Mouse (Mus musculus) gastrocnemius, adult 2 months (tissue): ENCODE measurements around the gene Omt2b. TPM values are rescaled to one million over a fixed set of nuclear protein-coding genes. Genes with fewer than 3 reads are reported as not detected.
A peak's percentile ranks its signal among the peaks of the same experiment; 100 is the strongest.
"Not testable (repeated sequence)": the region's sequence is repeated elsewhere in the genome, so short reads cannot be mapped to it uniquely, and the experiment has no call there.

Experiments
- DNase-seq: peaks from one replicate; pipeline ENCODE4 v3.0.0; 2022
- H3K27ac ChIP-seq: fragments of 200-600 bp; 2 replicates; pipeline ENCODE4 v1.8.1; 2022; ENCODE audit warnings: mild to moderate bottlenecking
- H3K4me3 ChIP-seq: fragments of 200-600 bp; 2 replicates; pipeline ENCODE4 v1.8.1; 2022; ENCODE audit warnings: mild to moderate bottlenecking, moderate library complexity
- CTCF ChIP-seq: fragments of 200-600 bp; IDR thresholded peaks from 2 replicates; pipeline ENCODE4 v1.8.1; 2022; ENCODE audit warnings: antibody characterized with exemption, mild to moderate bottlenecking, moderate library complexity
- intact Hi-C: fragments of 180-260 bp; cut with DNase I; formaldehyde crosslinking; loops from one replicate; pipeline ENCODE4 v1.15.1; 2025
- total RNA-seq, 2 experiments: library from RNA; stranded (reverse); gene quantifications; 2 replicates each; pipeline ENCODE4 v1.2.3; 2021

Omt2b gene
- total RNA-seq, 2 experiments from 2014 or later, result not detected

- H3K4me3 ChIP-seq, intact Hi-C loops, H3K27ac ChIP-seq: not testable (repeated sequence)
- TF ChIP-seq CTCF, result peak; percentile 79
- peak; percentile 35 for DNase-seq
These were observed 12.9 kb downstream of the Omt2b start for GRCm38 (mm10) chr9:78340324-78340723.

- DNase-seq, H3K4me3 ChIP-seq, H3K27ac ChIP-seq, intact Hi-C loops: not testable (repeated sequence)
These were observed 15.1 kb downstream of the Omt2b start for GRCm38 (mm10) chr9:78342494-78342893.

DNA sequence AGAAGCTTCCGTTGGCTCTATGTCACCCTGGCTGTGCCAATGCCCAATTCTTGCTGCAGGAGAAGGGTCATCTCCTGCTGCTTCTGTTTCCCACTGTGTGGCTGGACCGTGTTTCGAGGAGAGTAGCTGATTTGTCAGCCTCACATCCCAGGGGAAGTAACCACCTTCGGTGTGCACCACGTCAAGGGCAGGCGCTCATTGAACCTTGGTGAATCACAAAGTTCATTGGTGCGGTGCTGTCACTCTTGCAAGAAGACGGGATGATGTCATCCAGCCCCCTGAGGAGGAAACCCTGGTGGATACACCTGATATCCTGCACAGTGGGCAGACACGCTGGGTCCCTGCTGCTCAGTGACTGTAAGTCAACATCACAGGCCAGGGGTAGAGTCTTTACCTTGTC lies 15.7 kb downstream of the Omt2b start:
- H3K27ac ChIP-seq, DNase-seq, intact Hi-C loops, H3K4me3 ChIP-seq: not testable (repeated sequence)

- H3K27ac ChIP-seq, intact Hi-C loops, H3K4me3 ChIP-seq, DNase-seq: not testable (repeated sequence)
These were observed 17.8 kb downstream of the Omt2b start for GRCm38 (mm10) chr9:78345235-78345634.

DNA sequence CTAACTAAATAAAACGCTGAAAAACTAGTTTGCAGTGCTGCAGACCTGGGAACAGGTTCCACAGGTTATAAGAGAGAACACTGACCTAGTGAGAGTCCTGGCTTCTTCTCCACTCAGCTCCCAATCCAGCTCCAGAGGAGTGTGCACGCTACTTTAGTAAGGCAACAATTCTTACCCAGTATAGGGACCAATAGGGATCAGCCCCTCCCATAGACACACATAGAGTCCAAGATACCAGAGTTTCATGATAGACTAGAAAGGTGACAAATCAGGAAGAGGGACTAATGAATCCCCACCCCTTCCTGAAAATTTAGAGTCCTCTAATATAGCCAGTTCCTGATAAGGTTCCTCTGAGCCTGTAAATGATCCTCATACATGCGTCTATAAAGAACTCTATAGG lies 19.6 kb downstream of the Omt2b start:
- no peak for DNase-seq
- intact Hi-C loops, result no loop called here
- Histone ChIP-seq H3K27ac (no peak overlapping the region), H3K4me3 (no peak overlapping the region)
- no peak for TF ChIP-seq CTCF

DNA sequence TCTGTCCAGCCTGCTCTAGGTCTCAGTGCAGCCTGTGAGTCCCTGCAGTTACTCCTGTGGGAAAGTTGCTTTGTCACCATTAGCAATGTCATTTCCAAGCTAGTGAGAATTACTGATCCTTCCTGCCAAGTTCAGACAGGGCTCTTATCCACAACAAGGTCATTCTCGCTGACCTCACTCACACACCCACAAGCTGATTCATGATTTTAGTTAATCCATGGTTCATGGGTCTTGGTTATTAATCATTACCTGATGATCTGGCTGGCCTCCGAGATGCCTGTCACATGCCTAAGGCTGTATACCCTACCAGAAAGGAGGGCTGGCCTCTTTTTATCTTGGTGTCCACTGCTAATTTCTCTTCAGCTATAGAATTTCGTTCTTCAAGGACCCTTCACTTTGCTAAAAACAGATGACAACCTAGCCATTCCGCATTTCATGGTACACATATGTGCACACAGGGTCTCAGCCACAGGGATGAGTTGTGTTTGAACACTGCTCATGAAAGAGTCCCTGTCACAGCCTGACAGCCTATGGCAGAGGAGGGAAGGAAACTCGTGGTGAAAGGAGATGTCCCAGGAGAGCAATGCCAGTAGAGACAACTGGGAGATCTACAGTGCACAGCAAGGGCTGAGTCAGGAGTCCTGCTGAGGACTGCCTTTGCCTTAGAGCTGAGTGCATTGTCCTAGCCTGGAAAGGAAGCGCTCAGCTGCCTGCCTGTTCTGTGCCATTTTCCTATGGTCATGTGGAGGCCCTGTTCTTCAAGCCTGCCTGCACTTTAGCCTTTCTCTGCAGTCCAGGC lies 21.0 kb downstream of the Omt2b start:
- H3K4me3 ChIP-seq, H3K27ac ChIP-seq, intact Hi-C loops, DNase-seq: not testable (repeated sequence)

DNA sequence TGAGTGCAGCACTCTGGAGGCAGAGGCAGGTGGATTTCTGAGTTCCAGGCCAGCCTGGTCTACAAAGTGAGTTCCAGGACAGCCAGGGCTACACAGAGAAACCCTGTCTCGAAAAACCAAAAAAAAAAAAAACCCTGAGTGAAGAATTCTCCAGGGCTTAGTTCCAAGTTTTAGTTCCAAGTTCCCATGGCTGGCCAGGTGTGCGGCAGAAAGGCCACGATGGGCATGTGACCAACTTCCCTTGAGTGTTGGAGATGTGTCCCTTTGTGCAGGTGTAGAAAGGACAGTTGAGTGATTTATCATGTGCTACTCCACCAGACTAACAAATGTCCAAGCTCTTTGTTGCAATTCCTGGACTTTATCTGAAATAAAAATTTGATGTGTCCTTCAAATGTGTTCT lies 21.8 kb downstream of the Omt2b start:
- DNase-seq, intact Hi-C loops, H3K4me3 ChIP-seq, H3K27ac ChIP-seq: not testable (repeated sequence)

- intact Hi-C loops, result loop anchor here (10.0 kb wide), 1 partner anchor 205 kb away; no protein-coding TSS in a partner anchor
- H3K27ac ChIP-seq, H3K4me3 ChIP-seq, DNase-seq: not testable (repeated sequence)
These were observed 22.6 kb downstream of the Omt2b start for GRCm38 (mm10) chr9:78350007-78350406.

DNA sequence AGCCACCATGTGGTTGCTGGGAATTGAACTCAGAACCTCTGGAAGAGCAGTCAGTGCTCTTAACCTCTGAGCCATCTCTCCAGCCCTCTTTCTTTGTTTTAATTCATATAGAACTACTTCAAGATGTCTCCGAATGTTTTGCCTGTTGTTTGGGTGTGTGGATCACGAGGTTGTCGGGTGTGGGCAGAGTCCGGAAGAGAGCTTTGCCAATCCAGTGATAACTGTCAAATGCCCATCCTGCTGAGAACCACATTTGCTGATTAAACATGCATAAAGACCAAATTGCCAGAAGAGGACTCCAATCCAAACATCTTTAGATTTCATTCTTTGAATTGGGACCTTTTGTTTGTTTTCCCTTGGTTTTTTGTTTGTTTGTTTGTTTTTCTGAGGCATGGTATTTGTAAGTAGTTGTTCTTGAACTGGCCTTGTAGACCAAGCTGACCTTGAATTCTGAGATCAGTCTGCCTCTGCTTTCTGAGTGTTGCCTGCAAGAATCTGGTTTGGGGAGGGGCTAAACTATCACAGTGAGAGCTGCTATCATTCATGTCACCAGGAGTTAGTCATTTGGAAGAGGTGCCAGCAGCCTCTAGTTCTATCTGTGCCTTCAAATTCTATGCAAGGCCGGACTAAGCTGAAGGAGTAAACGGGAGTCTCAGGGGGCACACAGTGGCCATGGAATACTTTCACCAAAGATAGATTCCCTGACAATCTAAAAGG lies 24.3 kb downstream of the Omt2b start:
- Histone ChIP-seq H3K27ac (no peak overlapping the region), H3K4me3 (no peak overlapping the region)
- DNase-seq, result no peak
- no peak for TF ChIP-seq CTCF
- intact Hi-C loops, result loop anchor here (10.0 kb wide), 1 partner anchor 203 kb away; no protein-coding TSS in a partner anchor

GRCm38 (mm10) chr9:78354665-78355578 lies 27.5 kb downstream of the Omt2b start:
- intact Hi-C loops, result loop anchor here (10.0 kb wide), 1 partner anchor 200 kb away; no protein-coding TSS in a partner anchor
- H3K27ac ChIP-seq, result no peak overlapping the region
- no peak overlapping the region for H3K4me3 ChIP-seq
- DNase-seq, result no peak
- TF ChIP-seq CTCF, result no peak

- no peak for DNase-seq
- TF ChIP-seq CTCF, result no peak
- Histone ChIP-seq H3K27ac (no peak within 1 kb of the TSS), H3K4me3 (no peak within 1 kb of the TSS)
- intact Hi-C loops, result loop anchor here (10.0 kb wide), 1 partner anchor 199 kb away; no protein-coding TSS in a partner anchor
These were observed 28.2 kb downstream of the Omt2b start, which contains the start of gene Gsta2 for GRCm38 (mm10) chr9:78355611-78356010. Gene Gsta2 (minus strand): TSS chr9:78355788.

GRCm38 (mm10) chr9:78358053-78358452 lies 30.7 kb downstream of the Omt2b start:
- intact Hi-C loops, result loop anchor here (10.0 kb wide), 1 partner anchor 197 kb away; no protein-coding TSS in a partner anchor
- peak; percentile 66 for DNase-seq
- Histone ChIP-seq H3K4me3 (no peak overlapping the region), H3K27ac (no peak overlapping the region)
- peak; percentile 75 for TF ChIP-seq CTCF
